Mouse (Mus musculus): ENCODE data around the gene Egfl6. TPM values are rescaled to one million over a fixed set of nuclear protein-coding genes. Genes with fewer than 3 reads are reported as not detected.

Egfl6 gene
- polyA plus RNA-seq (2012): 0.03 TPM in 1 of 2 replicates, not detected in the other

GRCm38 (mm10) chrX:166584947-166585824 is at the start of gene Egfl6:
Egfl6 (minus strand) TSS chrX:166585720.

GRCm38 (mm10) chrX:166518345-166518744 is 67.2 kb downstream of the Egfl6 start, which contains the start of gene Tceanc:
Tceanc (minus strand) TSS chrX:166518567.

DNA sequence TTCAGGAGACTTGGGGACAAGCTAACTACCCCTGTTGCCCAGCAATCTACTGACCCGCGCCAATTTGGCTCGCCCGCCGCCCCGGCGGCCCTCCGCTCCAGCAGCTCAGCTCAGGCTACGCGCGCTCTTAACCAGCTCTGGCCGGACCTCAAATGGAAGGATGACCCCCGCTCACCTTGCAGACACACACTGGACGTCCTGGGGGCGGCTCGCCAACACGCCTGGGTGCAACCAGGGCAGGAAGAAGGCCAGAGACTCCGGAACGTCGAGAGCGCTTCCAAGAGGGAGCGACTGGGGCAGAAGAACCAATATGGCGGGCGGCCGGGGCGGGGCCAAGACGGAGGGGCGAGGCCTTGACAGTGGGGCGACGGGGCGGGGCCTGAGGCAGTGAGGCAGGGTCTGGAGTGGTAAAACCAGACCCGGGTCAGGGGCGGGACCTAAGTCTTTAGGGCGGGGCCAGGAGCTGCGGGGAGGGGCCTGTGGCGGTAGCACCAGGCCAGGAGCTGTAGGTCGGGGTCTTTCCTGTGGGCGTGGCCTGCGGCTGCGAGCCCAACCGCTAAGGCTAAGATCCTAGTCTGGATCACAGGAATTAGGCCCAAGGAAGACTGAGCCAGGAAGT is 106.0 kb downstream of the Egfl6 start, which contains the start of gene Rab9:
Rab9 (minus strand) TSS at position 503 of the 619 bp plus-strand sequence.

Other genes with a start within 250 kb of the Egfl6 start
- gene Trappc2, start 145.1 kb downstream of the Egfl6 start, polyA plus RNA-seq (2012): 0.30 and 0.44 TPM in 2 replicates
- 3.1 and 3.3 TPM in 2 replicates for gene Ofd1, start 145.0 kb downstream of the Egfl6 start, polyA plus RNA-seq (2012)
- gene Rab9, start 105.9 kb downstream of the Egfl6 start, polyA plus RNA-seq (2012): 3.7 and 4.2 TPM in 2 replicates
- gene Tceanc, start 67.2 kb downstream of the Egfl6 start, polyA plus RNA-seq (2012): 0.35 and 0.36 TPM in 2 replicates